Mouse (Mus musculus) right cerebral cortex, postnatal 14 days (tissue): ENCODE data around the gene Med10.

Source experiments
- DNase-seq: peaks from one replicate; pipeline ENCODE4 v3.0.0; 2022

Gene Med10

DNA sequence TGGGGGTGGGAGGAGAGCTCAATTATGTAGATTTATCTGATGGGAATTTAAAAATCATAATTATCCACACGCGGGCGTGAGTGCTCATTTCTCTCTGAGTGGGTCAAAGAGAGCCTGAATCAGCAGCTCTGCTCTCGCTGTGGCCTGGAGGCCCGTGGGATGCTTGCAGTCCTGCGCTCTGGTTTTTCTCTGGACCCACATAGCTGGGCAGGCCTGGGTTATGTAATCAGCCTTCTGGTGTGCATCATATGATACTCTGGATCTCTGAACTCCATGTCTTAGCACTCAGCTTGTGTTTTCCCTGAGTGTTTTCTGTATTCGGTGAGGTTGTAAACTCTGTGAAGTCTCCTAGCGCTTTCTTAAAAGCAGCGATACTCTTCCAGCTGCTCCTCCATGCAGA, 30.4 kb downstream of the Med10 start:
- DNase-seq = no peak

DNA sequence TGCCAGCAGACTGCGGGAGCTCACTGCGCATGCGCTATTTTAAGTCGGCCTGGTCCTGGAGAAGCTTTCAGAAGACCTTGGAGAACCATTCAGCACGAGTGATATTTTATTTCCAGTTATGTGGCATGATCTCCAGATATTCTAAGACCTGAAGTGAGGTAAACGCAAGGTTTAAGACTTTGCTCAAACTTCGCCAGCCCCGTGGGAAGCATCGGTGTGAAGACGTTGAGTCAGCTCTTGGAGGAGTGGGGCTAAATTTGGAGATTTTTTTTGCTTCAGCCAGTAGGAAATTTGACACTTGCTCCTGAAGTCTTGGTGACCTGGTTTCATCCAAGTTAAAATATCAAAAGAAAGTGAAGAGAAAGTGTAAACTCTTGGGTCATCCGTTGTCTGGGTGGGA, 31.2 kb downstream of the Med10 start:
- no peak for DNase-seq

DNA sequence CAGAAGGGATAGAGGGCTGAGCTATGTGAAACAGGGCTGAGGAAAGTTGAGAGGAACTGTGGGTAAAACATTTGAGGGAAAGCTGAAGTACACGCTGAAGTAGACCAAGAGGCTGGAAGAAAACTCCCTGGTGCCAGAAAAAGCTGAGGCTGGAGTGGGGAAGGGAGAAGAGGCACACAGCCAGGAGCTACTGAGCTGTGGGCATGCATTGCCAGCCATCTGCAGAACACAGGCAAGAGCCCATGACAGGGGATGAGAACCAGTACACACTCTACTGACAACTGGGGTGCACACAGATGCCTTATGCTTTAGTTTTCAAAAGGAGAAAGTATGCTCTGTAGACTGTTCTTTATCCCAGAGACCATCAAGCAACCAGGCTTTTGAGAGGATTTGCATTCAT, 43.4 kb downstream of the Med10 start:
- DNase-seq = peak; percentile 40

DNA sequence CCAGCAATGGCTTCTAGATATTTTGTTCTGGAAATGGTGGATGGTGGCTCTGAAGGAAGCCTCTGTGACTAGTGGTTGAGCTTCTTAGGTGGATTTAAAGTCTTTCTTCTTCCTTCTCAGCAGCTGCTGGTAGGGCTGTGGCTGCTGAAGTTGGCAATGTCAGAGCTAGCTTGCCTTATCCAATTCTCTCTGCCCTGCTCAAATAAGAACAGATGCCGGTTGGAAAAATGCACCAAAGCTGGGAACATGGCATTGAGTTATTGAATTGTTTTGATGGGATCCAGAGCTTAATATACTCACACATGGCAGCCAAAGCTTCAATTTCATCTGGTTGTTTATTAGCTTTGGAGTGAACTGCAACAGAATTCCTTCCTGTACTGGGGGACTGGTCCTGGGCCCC, 47.4 kb downstream of the Med10 start:
- no peak for DNase-seq

DNA sequence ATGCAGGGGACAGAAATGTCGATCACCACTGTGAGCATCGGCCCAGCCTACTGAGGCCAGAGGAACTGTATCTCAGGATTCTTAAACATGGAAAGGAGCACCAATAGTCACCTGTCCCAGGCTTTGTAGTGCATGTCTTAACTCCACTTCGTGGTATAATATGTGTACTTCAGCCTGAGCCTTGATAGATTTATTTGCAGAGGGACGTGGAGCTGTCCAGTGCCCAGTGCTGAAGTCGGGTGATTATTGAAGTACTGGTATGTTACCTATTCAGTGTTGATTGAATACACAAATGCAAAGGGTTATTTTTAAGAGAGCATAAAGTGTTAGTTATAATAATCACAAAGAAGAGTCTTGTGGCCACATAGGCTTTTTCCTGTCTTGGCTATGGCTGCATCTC, 50.1 kb downstream of the Med10 start:
- DNase-seq = no peak

DNA sequence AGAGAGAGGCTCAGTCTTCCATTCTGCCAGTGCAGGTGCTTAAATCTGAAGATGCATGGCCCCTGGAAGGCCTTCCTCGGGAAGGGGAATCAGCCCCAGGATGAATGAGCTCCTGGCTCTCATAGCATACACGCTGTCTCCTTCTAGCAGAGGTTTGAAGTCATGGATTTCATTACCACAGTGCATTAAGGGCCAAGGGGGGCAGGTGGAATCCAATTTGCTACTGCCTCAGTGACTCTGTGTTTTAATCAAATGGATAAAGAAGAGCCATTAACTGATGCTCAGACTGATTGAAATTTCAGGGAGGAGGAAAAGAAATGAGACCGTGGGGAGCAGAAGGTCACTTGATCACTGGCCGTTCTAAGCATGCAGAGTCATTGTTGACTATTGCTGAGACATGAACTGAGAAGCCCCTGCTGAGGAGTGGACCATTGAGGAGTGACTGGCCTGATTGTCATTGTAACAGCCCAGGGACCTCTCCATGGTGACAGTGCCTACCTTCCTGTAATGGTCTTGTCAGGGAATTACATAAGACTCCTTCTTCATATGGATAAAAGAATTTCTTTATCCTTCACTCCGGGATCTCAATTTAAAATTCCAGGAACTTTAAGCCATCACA, 51.3 kb downstream of the Med10 start:
- no peak for DNase-seq

DNA sequence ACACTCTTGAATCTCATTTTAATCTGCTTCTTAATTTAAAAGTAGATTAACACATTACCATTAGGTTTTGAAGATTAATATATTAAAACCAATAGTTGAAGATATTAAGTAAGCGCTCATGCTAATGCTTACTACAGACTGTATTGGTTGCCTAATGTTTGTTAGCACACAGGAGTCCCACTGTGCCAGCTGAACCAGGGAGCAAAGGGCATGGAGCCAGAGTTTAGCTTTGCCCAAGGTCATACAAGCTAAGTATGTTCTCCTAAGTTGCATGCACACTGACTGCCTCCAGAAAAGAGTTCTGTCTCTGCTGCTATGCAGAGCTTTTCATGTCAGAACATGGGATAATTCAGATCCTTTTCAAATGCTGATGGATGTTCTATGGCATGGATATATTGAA, 53.7 kb downstream of the Med10 start:
- no peak for DNase-seq

DNA sequence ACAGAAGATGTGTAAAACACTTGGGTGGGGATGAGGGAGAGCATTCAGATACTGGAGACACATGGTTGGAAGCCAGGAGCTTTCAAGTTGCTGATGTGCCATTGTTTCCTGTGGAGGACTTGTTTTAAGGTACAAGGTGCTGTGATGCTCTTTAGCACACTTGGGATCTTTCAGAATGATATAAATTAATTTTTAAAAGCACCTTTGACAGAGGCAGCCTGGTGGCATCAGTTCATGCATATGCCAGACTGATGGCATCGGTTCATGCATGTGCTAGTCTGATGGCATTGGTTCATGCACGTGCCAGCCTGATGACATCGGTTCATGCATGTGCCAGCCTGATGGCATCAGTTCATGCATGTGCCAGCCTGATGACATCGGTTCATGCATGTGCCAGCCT, 60.1 kb downstream of the Med10 start:
- DNase-seq = no peak

DNA sequence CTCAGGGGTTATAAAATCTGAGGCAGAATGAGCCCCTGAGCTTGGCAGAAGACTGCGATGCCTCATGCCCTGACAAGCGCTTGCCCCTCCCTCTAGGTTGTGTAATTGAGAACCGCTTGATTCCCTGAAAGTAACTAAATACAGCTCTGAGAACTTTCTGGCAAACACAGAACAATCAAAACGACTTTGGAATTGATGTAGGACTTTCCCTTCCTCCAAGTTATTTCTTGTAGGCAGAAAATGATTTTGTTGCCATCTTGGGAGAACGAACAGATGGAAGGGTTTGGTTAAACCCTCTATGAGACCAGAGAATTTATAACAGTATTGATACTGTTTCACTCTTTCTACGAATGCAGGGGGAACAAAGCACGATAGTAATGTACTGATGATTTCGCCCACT, 62.7 kb downstream of the Med10 start:
- no peak for DNase-seq
